Mouse (Mus musculus): ENCODE measurements around the gene Vamp9. TPM values are rescaled to one million over a fixed set of nuclear protein-coding genes. Genes with fewer than 3 reads are reported as not detected.

The Vamp9 gene
- total RNA-seq, 1 experiment, result not detected

DNA sequence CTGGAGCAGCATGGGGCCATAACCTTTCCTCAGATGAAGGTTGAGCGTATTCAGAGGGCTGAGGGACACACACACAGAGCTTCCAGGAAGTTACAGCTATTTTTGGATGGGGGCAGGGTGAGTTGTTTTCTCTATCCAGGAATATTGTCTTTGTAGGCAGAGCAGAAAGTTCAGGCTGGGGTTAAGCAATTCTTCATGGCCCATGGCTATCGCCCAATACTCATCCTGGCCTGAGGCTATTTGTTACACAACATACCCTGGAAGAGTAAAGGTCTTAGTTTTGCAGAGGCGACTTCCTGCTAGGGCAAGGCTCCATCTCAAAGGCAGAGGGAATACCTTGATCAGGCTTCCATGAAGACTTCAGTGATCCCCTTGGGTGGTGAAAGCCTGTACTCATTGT is 88.1 kb downstream of the Vamp9 start:
- TF ChIP-seq MAFK (IDR thresholded peaks at IDR 0.05; ENCODE audit: insufficient read depth, low read depth, low read length) (no peak), ZNF384 (IDR thresholded peaks at IDR 0.05; ENCODE audit: low read depth, low read length) (no peak), ZC3H11A (IDR thresholded peaks at IDR 0.05; ENCODE audit: borderline replicate concordance, low read depth, low read length) (no peak), CHD2 (IDR thresholded peaks at IDR 0.05; ENCODE audit: low read depth, low read length) (no peak)

DNA sequence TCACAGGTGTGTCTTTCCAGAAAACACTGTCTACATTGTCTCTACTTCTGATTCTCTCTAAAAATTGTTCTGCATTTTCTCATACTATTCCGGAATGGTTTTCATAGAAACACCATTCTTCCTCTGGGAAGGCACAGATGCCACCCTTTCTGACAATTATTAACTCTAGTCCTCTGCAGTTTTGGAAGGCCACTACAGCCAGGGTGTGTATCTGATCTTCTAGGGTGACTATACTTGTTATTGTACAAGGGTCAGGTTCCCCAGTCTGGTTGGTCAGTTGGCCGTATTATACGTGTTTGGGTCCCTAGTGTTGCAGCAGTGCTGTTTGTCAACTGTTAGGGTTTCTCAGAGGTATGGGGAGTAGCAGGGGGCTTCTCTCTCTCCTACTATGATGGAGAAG is 88.6 kb downstream of the Vamp9 start:
- H3K4me1 ChIP-seq (ENCODE audit: control insufficient read depth in 2 of 2, insufficient read depth in 2 of 2, low read length in 2 of 2, poor library complexity in 1 of 2), result no peaks in the 10 kb centered on the region
- no peak for DNase-seq (ENCODE audit: low read depth, low spot score)
- no peak for TF ChIP-seq ZNF384 (IDR thresholded peaks at IDR 0.05; ENCODE audit: low read depth, low read length)
- TF ChIP-seq HCFC1 (IDR thresholded peaks at IDR 0.05; ENCODE audit: borderline replicate concordance, insufficient read depth, low read length), result no peak
- no peak for TF ChIP-seq ZC3H11A (IDR thresholded peaks at IDR 0.05; ENCODE audit: borderline replicate concordance, low read depth, low read length)
- no peak for TF ChIP-seq CHD2 (IDR thresholded peaks at IDR 0.05; ENCODE audit: low read depth, low read length)
- no peak for TF ChIP-seq MAFK (IDR thresholded peaks at IDR 0.05; ENCODE audit: insufficient read depth, low read depth, low read length)
- no peaks in the 10 kb centered on the region for H3K9me3 ChIP-seq (ENCODE audit: control insufficient read depth, insufficient read depth, low read depth, low read length)
- no peak overlapping the region for H3K4me3 ChIP-seq (ENCODE audit: insufficient read depth in 1 of 2, low read depth in 1 of 2, low read length in 2 of 2, poor library complexity in 1 of 2, severe bottlenecking in 1 of 2)
- H3K36me3 ChIP-seq (ENCODE audit: control insufficient read depth, insufficient read depth, low read length, poor library complexity, severe bottlenecking), result no peaks in the 10 kb centered on the region
- in situ Hi-C loops (cut with MboI; ENCODE audit: low sequenced_read_pairs in 2 of 2, unreplicated experiment in 2 of 2), result no loop called here
- H3K27ac ChIP-seq (ENCODE audit: insufficient read depth, low read depth, low read length, poor library complexity, severe bottlenecking), result no peak overlapping the region
- H3K9ac ChIP-seq (ENCODE audit: insufficient read depth, low read depth, low read length, poor library complexity, severe bottlenecking), result no peak overlapping the region

More for the DNA sequence above, 88.1 kb downstream of the Vamp9 start:
- H3K9ac ChIP-seq (ENCODE audit: insufficient read depth, low read depth, low read length, poor library complexity, severe bottlenecking), result no peak overlapping the region
- in situ Hi-C loops (cut with MboI; ENCODE audit: low sequenced_read_pairs in 2 of 2, unreplicated experiment in 2 of 2), result no loop called here
- no peaks in the 10 kb centered on the region for H3K4me1 ChIP-seq (ENCODE audit: control insufficient read depth in 2 of 2, insufficient read depth in 2 of 2, low read length in 2 of 2, poor library complexity in 1 of 2)
- no peaks in the 10 kb centered on the region for H3K9me3 ChIP-seq (ENCODE audit: control insufficient read depth, insufficient read depth, low read depth, low read length)
- no peaks in the 10 kb centered on the region for H3K36me3 ChIP-seq (ENCODE audit: control insufficient read depth, insufficient read depth, low read length, poor library complexity, severe bottlenecking)
- DNase-seq (ENCODE audit: low read depth, low spot score), result no peak
- no peak overlapping the region for H3K4me3 ChIP-seq (ENCODE audit: insufficient read depth in 1 of 2, low read depth in 1 of 2, low read length in 2 of 2, poor library complexity in 1 of 2, severe bottlenecking in 1 of 2)
- no peak overlapping the region for H3K27ac ChIP-seq (ENCODE audit: insufficient read depth, low read depth, low read length, poor library complexity, severe bottlenecking)

DNA sequence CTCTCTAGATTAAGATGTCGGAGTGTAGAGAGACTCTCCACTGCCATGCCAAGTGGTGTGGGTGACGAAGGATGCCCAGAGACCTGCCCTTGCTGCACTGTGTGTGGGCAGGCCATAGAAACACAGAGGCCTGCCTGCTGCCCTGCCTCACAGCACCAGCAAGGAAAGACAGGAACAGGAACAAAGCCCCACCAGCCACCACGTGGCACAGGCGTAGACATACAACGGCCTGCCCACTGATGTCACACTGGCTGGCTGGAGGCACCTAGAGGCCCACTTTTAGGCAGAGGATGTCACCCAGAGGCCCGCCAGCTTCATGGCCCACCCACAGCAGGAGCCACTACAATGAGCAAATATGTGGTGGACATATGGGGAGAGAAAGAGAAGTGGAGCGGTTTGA is 94.0 kb downstream of the Vamp9 start:
- H3K4me1 ChIP-seq (ENCODE audit: control insufficient read depth in 2 of 2, insufficient read depth in 2 of 2, low read length in 2 of 2, poor library complexity in 1 of 2), result no peaks in the 10 kb centered on the region
- H3K36me3 ChIP-seq (ENCODE audit: control insufficient read depth, insufficient read depth, low read length, poor library complexity, severe bottlenecking), result no peaks in the 10 kb centered on the region
- H3K9ac ChIP-seq (ENCODE audit: insufficient read depth, low read depth, low read length, poor library complexity, severe bottlenecking), result no peak overlapping the region
- H3K4me3 ChIP-seq (ENCODE audit: insufficient read depth in 1 of 2, low read depth in 1 of 2, low read length in 2 of 2, poor library complexity in 1 of 2, severe bottlenecking in 1 of 2), result peak overlapping the region in 1 of 2 experiments; percentile 42; a peak in 1 of 4 replicates
- no peak for DNase-seq (ENCODE audit: low read depth, low spot score)
- no peaks in the 10 kb centered on the region for H3K9me3 ChIP-seq (ENCODE audit: control insufficient read depth, insufficient read depth, low read depth, low read length)
- in situ Hi-C loops (cut with MboI; ENCODE audit: low sequenced_read_pairs in 2 of 2, unreplicated experiment in 2 of 2), result no loop called here
- TF ChIP-seq ZNF384 (IDR thresholded peaks at IDR 0.05; ENCODE audit: low read depth, low read length) (no peak), HCFC1 (IDR thresholded peaks at IDR 0.05; ENCODE audit: borderline replicate concordance, insufficient read depth, low read length) (no peak), CHD2 (IDR thresholded peaks at IDR 0.05; ENCODE audit: low read depth, low read length) (no peak), ZC3H11A (IDR thresholded peaks at IDR 0.05; ENCODE audit: borderline replicate concordance, low read depth, low read length) (no peak), MAFK (IDR thresholded peaks at IDR 0.05; ENCODE audit: insufficient read depth, low read depth, low read length) (no peak)
- H3K27ac ChIP-seq (ENCODE audit: insufficient read depth, low read depth, low read length, poor library complexity, severe bottlenecking), result no peak overlapping the region

DNA sequence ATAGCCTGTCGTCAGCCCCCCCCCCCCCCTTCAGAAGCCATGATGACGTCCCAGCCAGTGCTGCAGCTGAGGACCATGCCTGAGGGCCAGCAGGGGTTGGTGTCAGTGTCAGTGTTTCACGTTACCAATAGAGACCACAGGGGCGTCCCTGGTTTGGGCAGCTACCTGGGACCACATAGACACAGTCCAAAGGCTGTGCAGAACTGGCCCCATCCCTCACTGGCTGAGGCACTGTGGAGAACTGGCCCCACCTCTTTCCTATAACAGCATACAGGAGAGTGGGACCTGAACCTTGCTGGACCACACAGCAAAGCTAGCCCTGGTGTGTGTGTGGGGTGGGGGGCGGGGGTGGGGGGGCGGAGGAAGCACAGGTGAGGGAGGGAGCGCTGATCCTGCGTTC is 94.4 kb downstream of the Vamp9 start:
- H3K27ac ChIP-seq (ENCODE audit: insufficient read depth, low read depth, low read length, poor library complexity, severe bottlenecking), result no peak overlapping the region
- TF ChIP-seq HCFC1 (IDR thresholded peaks at IDR 0.05; ENCODE audit: borderline replicate concordance, insufficient read depth, low read length) (no peak), ZNF384 (IDR thresholded peaks at IDR 0.05; ENCODE audit: low read depth, low read length) (no peak), CHD2 (IDR thresholded peaks at IDR 0.05; ENCODE audit: low read depth, low read length) (no peak), ZC3H11A (IDR thresholded peaks at IDR 0.05; ENCODE audit: borderline replicate concordance, low read depth, low read length) (no peak), MAFK (IDR thresholded peaks at IDR 0.05; ENCODE audit: insufficient read depth, low read depth, low read length) (no peak)
- no peak for DNase-seq (ENCODE audit: low read depth, low spot score)
- H3K4me1 ChIP-seq (ENCODE audit: control insufficient read depth in 2 of 2, insufficient read depth in 2 of 2, low read length in 2 of 2, poor library complexity in 1 of 2), result no peaks in the 10 kb centered on the region
- no peak overlapping the region for H3K9ac ChIP-seq (ENCODE audit: insufficient read depth, low read depth, low read length, poor library complexity, severe bottlenecking)
- H3K36me3 ChIP-seq (ENCODE audit: control insufficient read depth, insufficient read depth, low read length, poor library complexity, severe bottlenecking), result no peaks in the 10 kb centered on the region
- in situ Hi-C loops (cut with MboI; ENCODE audit: low sequenced_read_pairs in 2 of 2, unreplicated experiment in 2 of 2), result no loop called here
- H3K4me3 ChIP-seq (ENCODE audit: insufficient read depth in 1 of 2, low read depth in 1 of 2, low read length in 2 of 2, poor library complexity in 1 of 2, severe bottlenecking in 1 of 2), result no peak overlapping the region
- no peaks in the 10 kb centered on the region for H3K9me3 ChIP-seq (ENCODE audit: control insufficient read depth, insufficient read depth, low read depth, low read length)

Other genes with a start within 250 kb of the Vamp9 start
- 1.8 and 2.8 TPM in 2 replicates for gene Rasgef1b, start 177.2 kb upstream of the Vamp9 start, total RNA-seq (2012; rRNA removed)
- 50.8 and 92.4 TPM in 2 replicates for gene Hnrnpd, start 72.7 kb downstream of the Vamp9 start, total RNA-seq (2012; rRNA removed)
- gene 4930524J08Rik, start 72.8 kb downstream of the Vamp9 start, total RNA-seq (2012; rRNA removed), result 1.1 and 3.3 TPM in 2 replicates
- 177 and 184 TPM in 2 replicates for gene Hnrnpdl, start 133.4 kb downstream of the Vamp9 start, total RNA-seq (2012; rRNA removed)
- gene Enoph1, start 133.7 kb downstream of the Vamp9 start, total RNA-seq (2012; rRNA removed), result 81.5 and 88.8 TPM in 2 replicates

Measured in ES-E14 (cell line).